Mouse (Mus musculus) C2C12 (cell line): Measurements from ENCODE around the gene Wdr59.

Experiments used
- CTCF ChIP-seq: IDR thresholded peaks from one replicate; pipeline ENCODE4 v1.5.1; 2011; ENCODE audit not compliant: control insufficient read depth, insufficient read depth, insufficient read length
- MAX ChIP-seq: IDR thresholded peaks from one replicate; pipeline ENCODE4 v1.6.1; 2011; ENCODE audit warnings: mild to moderate bottlenecking, control low read depth
- USF1 ChIP-seq: IDR thresholded peaks from one replicate; pipeline ENCODE4 v1.6.1; 2011; ENCODE audit warnings: low read depth, mild to moderate bottlenecking, control low read depth, moderate library complexity

- TF ChIP-seq CTCF (no peak), MAX (no peak), USF1 (peak; percentile 20)
These were observed 72.2 kb downstream of the Wdr59 start for GRCm38 (mm10) chr8:111449671-111450070.
